Mouse (Mus musculus) ES-E14 (cell line): ENCODE measurements around the gene Pigq. TPM values are rescaled to one million over a fixed set of nuclear protein-coding genes. Genes with fewer than 3 reads are reported as not detected.

Experiments used
- DNase-seq: peaks from one replicate; pipeline ENCODE4 v3.0.0-alpha.2; 2013; ENCODE audit warnings: low read depth, low spot score
- H3K27ac ChIP-seq: 2 replicates; pipeline ENCODE4 v1.5.1; 2012; ENCODE audit warnings: low read depth, mild to moderate bottlenecking, low read length, moderate library complexity, mixed read lengths; ENCODE audit not compliant: poor library complexity, insufficient read depth, severe bottlenecking
- H3K36me3 ChIP-seq: 2 replicates; pipeline ENCODE4 v1.6.1; 2012; ENCODE audit warnings: mild to moderate bottlenecking, low read length, moderate library complexity, mixed read lengths; ENCODE audit not compliant: control insufficient read depth, poor library complexity, insufficient read depth, severe bottlenecking
- H3K4me1 ChIP-seq, 2 experiments: fragments of 150-350 bp in 1 of 2; sonication (generic) in 1 of 2; 2 replicates each; pipeline ENCODE4 v1.6.1; 2012; ENCODE audit warnings: low read length in 2 of 2, mild to moderate bottlenecking in 1 of 2, mixed read lengths in 1 of 2; ENCODE audit not compliant: control insufficient read depth in 2 of 2, insufficient read depth in 2 of 2, poor library complexity in 1 of 2
- H3K4me3 ChIP-seq, 2 experiments: fragments of 150-350 bp in 1 of 2; sonication (generic) in 1 of 2; 2 replicates each; pipeline ENCODE4 v1.5.1; 2012; ENCODE audit warnings: low read length in 2 of 2, low read depth in 1 of 2, mild to moderate bottlenecking in 1 of 2, mixed read lengths in 1 of 2; ENCODE audit not compliant: insufficient read depth in 1 of 2, poor library complexity in 1 of 2, severe bottlenecking in 1 of 2
- H3K9ac ChIP-seq: 2 replicates; pipeline ENCODE4 v1.6.1; 2012; ENCODE audit warnings: low read depth, mild to moderate bottlenecking, low read length, mixed read lengths; ENCODE audit not compliant: poor library complexity, insufficient read depth, severe bottlenecking
- H3K9me3 ChIP-seq: fragments of 150-350 bp; sonication (generic); 2 replicates; pipeline ENCODE4 v1.6.1; 2012; ENCODE audit warnings: low read depth, mild to moderate bottlenecking, low read length; ENCODE audit not compliant: control insufficient read depth, insufficient read depth
- CHD2 ChIP-seq: IDR thresholded peaks from 2 replicates; pipeline ENCODE4 v1.6.1; 2014; ENCODE audit warnings: mild to moderate bottlenecking, low read depth, low read length, inconsistent platforms
- HCFC1 ChIP-seq: IDR thresholded peaks from 2 replicates; pipeline ENCODE4 v1.6.1; 2012; ENCODE audit warnings: low read length, inconsistent platforms, borderline replicate concordance; ENCODE audit not compliant: insufficient read depth
- MAFK ChIP-seq: IDR thresholded peaks from 2 replicates; pipeline ENCODE4 v1.6.1; 2014; ENCODE audit warnings: mild to moderate bottlenecking, low read depth, low read length, inconsistent platforms; ENCODE audit not compliant: insufficient read depth
- ZC3H11A ChIP-seq: IDR thresholded peaks from 2 replicates; pipeline ENCODE4 v1.6.1; 2012; ENCODE audit warnings: low read depth, mild to moderate bottlenecking, inconsistent platforms, low read length, borderline replicate concordance
- ZNF384 ChIP-seq: IDR thresholded peaks from 2 replicates; pipeline ENCODE4 v1.6.1; 2012; ENCODE audit warnings: low read depth, low read length, inconsistent platforms
- in situ Hi-C, 2 experiments: fragments of 600-800 bp; cut with MboI; formaldehyde crosslinking; loops; one replicate each; pipeline ENCODE4 v1.15.1; 2025; ENCODE audit warnings: low sequenced_read_pairs in 2 of 2, inconsistent platforms in 1 of 2; ENCODE audit not compliant: unreplicated experiment in 2 of 2
- total RNA-seq: library from RNA; depleted of rRNA; stranded (reverse); fragments of 300-350 nt; gene quantifications from 2 replicates; pipeline ENCODE4 v1.2.3, GENCODE M21; 2012

Gene Pigq
- total RNA-seq, 1 experiment, result 44.4 TPM

DNA sequence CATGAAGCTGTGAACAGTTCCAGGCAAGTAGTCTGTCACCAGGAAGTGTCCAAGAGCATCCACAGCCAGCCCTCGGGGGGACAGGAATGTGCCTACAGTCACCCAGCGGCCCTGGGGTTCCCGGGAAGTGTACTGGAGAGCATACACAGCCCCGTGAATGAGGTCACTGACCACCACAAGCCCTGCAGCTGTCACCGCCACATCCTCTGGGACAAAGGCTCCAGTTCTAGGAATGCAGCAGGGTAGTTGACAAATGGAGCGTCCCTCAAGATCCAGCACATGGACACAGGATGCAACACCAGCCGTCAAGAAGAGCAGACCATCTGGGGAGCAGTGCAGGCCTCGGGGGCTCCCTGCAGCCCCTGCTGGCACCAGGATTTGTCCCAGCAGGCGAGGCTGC is 967 bp downstream of the Pigq start:
- no peak for DNase-seq
- H3K9me3 ChIP-seq, result no peaks in the 10 kb centered on the region
- no peak for TF ChIP-seq HCFC1
- no peak for TF ChIP-seq ZC3H11A
- TF ChIP-seq ZNF384, result no peak
- H3K4me1 ChIP-seq, result peaks cover 3 to 23% of the 10 kb centered on the region in 2 experiments; a peak in 2 of 4 replicates
- H3K9ac ChIP-seq, result no peak overlapping the region
- H3K27ac ChIP-seq, result no peak overlapping the region; the same call in 1 of the 2 replicates
- no peaks in the 10 kb centered on the region for H3K36me3 ChIP-seq
- no peak overlapping the region for H3K4me3 ChIP-seq
- in situ Hi-C loops, result no loop called here

DNA sequence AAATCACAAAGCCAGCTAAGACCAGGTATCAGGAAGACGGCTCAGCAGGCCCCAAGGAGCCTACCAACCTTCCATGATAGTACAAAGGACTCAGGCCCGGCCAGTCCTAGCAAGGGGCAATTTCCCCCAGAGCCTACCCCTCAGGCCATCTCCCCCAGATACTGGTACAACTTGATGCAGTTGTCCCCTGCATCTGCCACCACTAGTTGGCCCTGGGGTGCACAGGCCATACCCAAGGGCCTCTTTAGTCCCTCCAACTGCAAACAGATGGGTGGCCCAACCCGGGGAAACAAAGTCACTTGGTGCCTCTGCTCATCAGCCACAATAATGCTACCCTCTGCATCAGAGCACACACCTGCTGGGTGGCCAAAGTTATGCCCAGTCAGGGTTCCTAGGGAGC is 1.5 kb downstream of the Pigq start:
- H3K4me1 ChIP-seq, result peaks cover 3 to 23% of the 10 kb centered on the region in 2 experiments; a peak in 2 of 4 replicates
- H3K4me3 ChIP-seq, result no peak overlapping the region
- in situ Hi-C loops, result no loop called here
- TF ChIP-seq MAFK, result no peak
- no peak for TF ChIP-seq ZC3H11A
- TF ChIP-seq HCFC1, result no peak
- TF ChIP-seq CHD2, result no peak
- no peak for TF ChIP-seq ZNF384
- no peak overlapping the region for H3K9ac ChIP-seq
- no peak overlapping the region for H3K27ac ChIP-seq
- DNase-seq, result no peak
- H3K9me3 ChIP-seq, result no peaks in the 10 kb centered on the region
- H3K36me3 ChIP-seq, result no peaks in the 10 kb centered on the region

DNA sequence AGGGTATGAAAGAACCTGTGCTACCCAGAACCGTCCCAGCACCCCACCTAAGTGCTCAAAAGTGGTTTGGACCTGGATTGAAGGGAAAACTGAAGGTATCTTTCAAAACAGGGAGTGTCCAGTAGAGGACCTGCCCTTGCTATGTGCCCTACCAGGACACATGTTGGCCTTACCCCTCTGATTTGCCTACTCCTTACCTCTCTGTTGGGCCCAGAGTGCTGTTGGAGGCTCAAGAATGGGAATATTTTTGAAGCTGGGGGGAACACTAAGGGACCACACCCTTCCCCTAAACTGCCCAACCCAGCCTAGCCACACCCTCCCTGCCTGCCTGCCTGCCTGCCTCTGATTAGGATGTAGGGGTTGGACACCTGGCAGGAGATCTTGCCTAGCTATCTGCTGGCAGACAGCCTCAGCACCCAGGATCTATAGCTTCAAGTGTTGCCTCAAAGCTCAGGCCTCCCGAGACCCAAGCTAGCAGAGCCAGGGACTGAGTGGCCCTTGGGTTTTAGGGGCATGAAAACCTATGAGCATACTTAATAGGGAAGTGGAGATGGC is 2.1 kb downstream of the Pigq start:
- TF ChIP-seq MAFK, result no peak
- TF ChIP-seq HCFC1, result no peak
- TF ChIP-seq ZNF384, result no peak
- no peak for TF ChIP-seq CHD2
- TF ChIP-seq ZC3H11A, result no peak
- Histone ChIP-seq H3K36me3 (no peaks in the 10 kb centered on the region), H3K4me3 (no peak overlapping the region), H3K9ac (0 out of 2 replicates have a peak overlapping the region, but pooled peaks have one; percentile 9), H3K9me3 (no peaks in the 10 kb centered on the region), H3K4me1 (peaks cover 3 to 23% of the 10 kb centered on the region in 2 experiments; a peak in 2 of 4 replicates), H3K27ac (no peak overlapping the region)
- in situ Hi-C loops, result no loop called here
- no peak for DNase-seq

GRCm38 (mm10) chr17:25941511-25942241 is 3.1 kb downstream of the Pigq start:
- peaks cover 3 to 23% of the 10 kb centered on the region in 2 experiments; a peak in 2 of 4 replicates for H3K4me1 ChIP-seq
- no peak overlapping the region; the same call in 1 of the 2 replicates for H3K27ac ChIP-seq
- in situ Hi-C loops, result no loop called here
- peak overlapping the region; percentile 88 to 92 for H3K4me3 ChIP-seq
- H3K36me3 ChIP-seq, result peaks cover 7% of the 10 kb centered on the region
- no peaks in the 10 kb centered on the region for H3K9me3 ChIP-seq
- TF ChIP-seq HCFC1, result peak; percentile 82
- TF ChIP-seq ZNF384, result no peak
- H3K9ac ChIP-seq, result peak overlapping the region; percentile 98
- DNase-seq, result no peak

DNA sequence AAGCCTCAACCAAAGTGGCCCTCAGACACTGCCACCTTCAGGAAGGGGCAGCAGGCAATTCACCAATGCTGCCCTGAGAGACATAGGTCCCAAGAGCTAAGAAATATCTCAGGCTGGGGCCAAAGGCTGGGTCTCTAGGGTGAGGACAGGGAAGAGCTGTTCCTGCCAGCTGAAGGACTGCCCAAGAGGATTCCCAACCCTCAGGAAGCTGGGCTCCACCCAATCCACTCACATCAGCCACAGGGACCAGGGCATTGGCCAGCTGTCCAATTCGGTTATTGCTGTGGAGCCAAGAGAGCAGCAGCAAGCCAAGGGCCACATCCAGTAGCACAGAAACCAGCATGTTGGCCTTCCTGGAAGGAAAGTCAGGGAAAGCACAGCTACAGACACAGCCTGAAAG is 10.2 kb downstream of the Pigq start:
- H3K4me3 ChIP-seq, result no peak overlapping the region
- no peak overlapping the region for H3K9ac ChIP-seq
- H3K4me1 ChIP-seq, result no peaks in the 10 kb centered on the region
- TF ChIP-seq ZNF384 (no peak), CHD2 (no peak), MAFK (no peak), HCFC1 (no peak), ZC3H11A (no peak)
- peaks cover 53% of the 10 kb centered on the region for H3K36me3 ChIP-seq
- no peaks in the 10 kb centered on the region for H3K9me3 ChIP-seq
- in situ Hi-C loops, result no loop called here
- DNase-seq, result no peak
- no peak overlapping the region for H3K27ac ChIP-seq
